Mouse (Mus musculus) cerebellum, postnatal 36 days (tissue): ENCODE results near the gene Gm8104.
"Not testable (repeated sequence)": the region's sequence is repeated elsewhere in the genome, so short reads cannot be mapped to it uniquely, and the experiment has no call there.

ENCODE experiments used
- DNase-seq, 2 experiments: peaks; one replicate each; pipeline ENCODE4 v3.0.0; 2021 to 2022; ENCODE audit warnings: mixed read lengths in 2 of 2

The Gm8104 gene

DNA sequence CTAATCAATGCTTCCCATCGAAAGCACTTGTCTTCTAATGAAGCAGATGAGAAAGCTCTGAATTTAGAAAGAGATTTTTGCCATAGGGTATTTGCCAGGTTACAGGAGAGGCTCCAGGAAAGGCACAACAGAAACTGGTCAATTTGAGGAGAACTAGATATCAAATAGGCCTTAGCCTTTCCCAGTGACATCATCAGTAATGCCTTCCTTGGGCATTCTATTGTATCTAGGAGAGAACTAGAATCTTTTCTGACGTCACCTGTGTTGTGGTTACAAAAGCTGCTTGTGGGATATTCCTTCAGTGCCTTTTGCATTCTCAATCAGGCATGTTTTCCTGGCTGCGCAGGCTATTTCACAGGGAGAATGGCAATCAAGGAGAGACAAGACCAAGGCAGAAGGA lies at the start of gene Gm8104:
Gm8104 (plus strand) TSS at position 301 of the 400 bp plus-strand sequence.
- not testable (repeated sequence) for DNase-seq

DNA sequence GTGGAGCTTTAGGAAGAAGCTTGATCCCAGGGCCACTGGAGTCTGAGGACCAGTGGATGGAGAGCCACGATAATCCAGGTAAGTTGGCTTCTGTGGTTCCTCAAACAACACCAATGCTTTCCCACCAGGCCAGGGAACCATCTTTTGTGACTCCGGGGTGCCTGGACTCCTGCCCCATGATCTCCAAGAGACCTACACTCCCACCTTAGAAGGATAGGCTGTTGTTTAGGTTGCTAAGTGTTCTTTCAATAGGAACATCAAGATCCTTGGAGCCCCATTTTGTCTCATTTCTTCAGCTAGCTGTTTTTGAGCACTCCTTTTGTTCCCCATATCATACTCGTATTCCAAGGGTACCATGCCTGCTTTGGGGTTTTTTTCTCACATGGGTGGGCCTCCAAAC lies 42.3 kb upstream of the Gm8104 start:
- DNase-seq = not testable (repeated sequence)

DNA sequence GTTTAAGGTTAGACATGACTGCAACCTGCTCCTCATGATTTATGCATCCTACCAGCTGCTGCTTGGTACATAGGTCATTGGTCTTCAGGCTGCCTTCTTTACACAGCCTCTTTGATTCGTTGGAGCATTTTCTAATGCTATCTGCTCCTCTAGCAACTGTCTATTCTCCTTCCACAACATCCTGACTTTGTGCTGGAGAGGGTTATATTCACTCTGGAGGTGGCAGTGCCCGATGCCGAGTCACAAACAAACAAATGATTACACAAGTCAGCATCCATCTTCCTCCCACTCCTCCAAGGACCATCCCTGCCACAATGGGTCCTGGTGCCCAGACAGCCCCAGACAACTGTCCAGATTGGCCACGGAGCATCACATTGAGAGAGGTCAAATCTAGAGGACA lies 40.2 kb upstream of the Gm8104 start:
- DNase-seq = not testable (repeated sequence)

DNA sequence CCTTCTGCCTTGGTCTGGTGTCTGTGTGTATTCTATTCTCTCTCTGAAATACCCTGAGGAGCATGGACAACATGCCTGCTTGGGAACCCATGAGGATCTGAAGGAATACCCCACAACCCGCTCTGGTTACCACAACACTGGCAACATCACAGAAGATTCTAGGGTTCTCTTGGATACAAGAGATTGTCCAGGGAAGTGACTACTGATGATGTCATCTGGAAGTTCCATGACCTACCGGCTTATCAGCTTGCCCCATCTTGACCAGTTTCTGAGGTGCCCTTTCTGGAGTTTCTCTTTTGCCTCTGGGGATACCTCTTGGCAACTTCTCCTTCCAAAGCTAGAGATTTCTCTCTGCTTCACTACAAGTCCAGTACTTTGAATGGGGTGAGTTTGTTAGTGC lies 23.9 kb upstream of the Gm8104 start, which contains the start of gene Gm8094:
Gm8094 (minus strand) TSS at position 101 of the 400 bp plus-strand sequence.
- DNase-seq = not testable (repeated sequence)

DNA sequence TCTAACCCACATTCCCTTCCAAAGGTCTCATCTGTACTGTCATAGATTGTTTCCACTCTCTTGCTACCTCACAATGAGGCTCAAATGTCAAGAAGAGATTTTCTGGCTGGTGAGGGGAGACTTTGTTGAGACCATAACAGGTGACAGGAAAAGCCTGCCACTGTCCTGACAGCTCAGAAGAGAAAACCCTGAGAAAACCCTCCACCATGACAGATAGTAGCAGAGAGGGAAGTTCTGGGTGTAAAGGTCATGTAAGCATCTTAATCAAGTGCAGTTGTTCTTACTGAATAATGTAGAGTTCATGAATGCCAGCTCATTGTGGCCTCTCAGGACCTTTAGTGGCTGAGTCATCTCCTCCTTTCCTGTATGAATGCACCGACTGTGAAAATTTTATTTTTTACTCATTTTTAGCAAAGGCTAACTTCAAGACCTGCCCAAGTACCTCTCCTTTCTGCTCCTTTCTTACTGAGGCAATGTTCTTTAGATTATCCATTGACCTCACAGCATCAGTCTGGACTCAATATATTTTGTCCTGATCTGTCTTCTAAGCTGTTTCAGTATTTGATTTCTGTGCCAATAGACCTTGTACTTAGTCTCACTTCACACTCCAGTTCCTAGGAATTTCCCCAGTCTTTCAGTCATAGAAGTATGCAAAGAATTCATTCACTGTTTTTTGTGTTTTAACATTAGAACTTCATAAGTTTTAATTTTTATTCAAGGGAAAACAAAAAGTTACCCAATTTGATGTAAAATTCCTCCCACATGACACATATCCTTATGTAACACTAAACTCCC lies 15.3 kb upstream of the Gm8104 start:
- DNase-seq = not testable (repeated sequence)

DNA sequence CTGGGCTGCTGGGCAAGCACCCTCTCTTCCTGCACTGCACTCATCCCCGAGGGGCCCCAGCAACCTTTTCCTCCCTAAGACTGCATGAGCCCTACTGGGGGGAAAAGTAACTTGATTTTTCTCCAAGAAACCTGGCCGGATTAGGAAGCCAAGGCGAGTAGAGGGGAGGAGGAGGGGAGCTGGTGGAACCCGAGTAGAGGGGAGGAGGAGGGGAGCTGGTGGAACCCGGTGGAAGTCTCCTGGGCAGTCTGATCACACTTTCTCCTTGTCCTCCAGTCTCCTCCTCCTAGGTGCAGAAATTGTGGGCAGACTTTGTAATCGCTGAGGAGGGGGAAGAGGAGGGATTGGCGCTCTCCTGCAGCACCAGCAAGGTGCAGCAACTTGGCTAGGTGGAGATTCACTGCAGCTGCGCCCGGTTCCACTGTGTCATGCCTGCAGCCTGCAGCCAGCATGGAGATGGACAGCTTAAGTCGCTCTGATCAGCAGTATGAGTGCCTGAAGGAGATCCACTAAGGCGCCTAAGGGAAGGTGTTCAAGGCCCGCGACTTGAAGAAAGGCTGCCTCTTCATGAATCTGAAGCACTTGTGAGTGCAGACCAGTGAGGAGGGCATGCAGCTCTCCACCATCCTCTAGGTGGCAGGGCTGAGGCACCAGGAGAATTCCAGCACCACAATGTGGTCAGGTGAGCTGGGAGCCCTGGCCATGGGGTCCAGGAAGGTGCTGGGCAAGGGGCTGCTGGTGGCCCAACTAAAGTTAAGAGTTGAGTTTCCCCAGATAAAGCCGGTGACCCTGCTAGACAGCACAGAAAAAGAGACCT lies 11.1 kb upstream of the Gm8104 start:
- not testable (repeated sequence) for DNase-seq

DNA sequence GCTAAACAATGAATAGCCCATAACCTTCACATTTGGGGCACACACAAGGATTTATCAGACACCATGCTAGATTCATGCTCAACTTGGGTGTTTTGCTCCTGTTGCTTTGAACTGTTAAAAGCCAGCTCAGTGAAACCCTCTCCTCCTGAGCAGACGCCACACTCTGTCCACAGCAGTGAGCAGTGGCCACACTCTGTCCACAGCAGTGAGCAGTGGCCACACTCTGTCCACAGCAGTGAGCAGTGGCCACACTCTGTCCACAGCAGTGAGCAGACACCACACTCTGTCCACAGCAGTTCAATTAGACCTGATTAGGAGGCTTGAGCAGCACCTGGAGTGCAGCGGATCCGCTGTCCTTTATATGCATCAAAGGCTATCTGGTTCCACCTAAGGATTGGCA lies 19.3 kb downstream of the Gm8104 start:
- not testable (repeated sequence) for DNase-seq

DNA sequence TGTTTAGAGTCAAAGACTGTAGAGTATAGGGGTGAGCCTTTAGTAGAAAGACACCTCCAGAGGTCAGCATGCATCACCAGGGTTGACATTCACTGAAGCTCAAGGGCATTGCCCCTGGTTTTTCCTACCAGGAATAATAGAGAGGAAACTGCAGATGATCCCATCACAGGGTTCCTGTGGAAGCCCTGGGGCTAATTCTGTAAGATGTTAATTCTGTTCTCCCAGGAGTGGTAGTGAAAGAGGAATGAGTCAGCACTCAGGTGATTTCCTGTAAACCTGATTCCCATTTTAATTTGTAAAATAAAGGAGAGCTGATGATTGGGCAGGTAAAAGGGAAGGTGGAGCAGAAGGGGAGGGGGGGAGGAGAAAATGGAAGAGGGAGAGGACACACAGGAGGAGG lies 25.9 kb downstream of the Gm8104 start:
- DNase-seq = not testable (repeated sequence)
